Mouse (Mus musculus) kidney, embryonic 14.5 days (tissue): ENCODE data around the gene Foxp1. TPM values are rescaled to one million over a fixed set of nuclear protein-coding genes. Genes with fewer than 3 reads are reported as not detected.

Source experiments
- ATAC-seq: fragments of 200-750 bp; cut with Nextera tagmentation; 2 replicates; pipeline ENCODE4 v1.8.0; 2017; ENCODE audit warnings: moderate number of reproducible peaks, mild to moderate bottlenecking, moderate TSS enrichment, moderate library complexity; ENCODE audit not compliant: low FRiP score, low TSS enrichment
- H3K27ac ChIP-seq: fragments of 300-500 bp; sonication (generic); 2 replicates; pipeline ENCODE4 v1.5.1; 2014; ENCODE audit warnings: low read depth, mild to moderate bottlenecking, low read length, moderate library complexity, mixed read lengths
- H3K27me3 ChIP-seq: fragments of 300-500 bp; sonication (generic); 2 replicates; pipeline ENCODE4 v1.6.1; 2014; ENCODE audit warnings: mild to moderate bottlenecking, low read length; ENCODE audit not compliant: control insufficient read depth, insufficient read depth
- H3K36me3 ChIP-seq: fragments of 300-500 bp; sonication (generic); 2 replicates; pipeline ENCODE4 v1.6.1; 2014; ENCODE audit warnings: low read length, mixed read lengths; ENCODE audit not compliant: control insufficient read depth, insufficient read depth
- H3K4me1 ChIP-seq: fragments of 300-500 bp; sonication (generic); 2 replicates; pipeline ENCODE4 v1.6.1; 2014; ENCODE audit warnings: low read length, mixed read lengths; ENCODE audit not compliant: control insufficient read depth, insufficient read depth
- H3K4me2 ChIP-seq: fragments of 300-500 bp; sonication (generic); replicated peaks from 2 replicates; pipeline ENCODE4 v1.6.1; 2014; ENCODE audit warnings: low read depth, mild to moderate bottlenecking, low read length
- H3K4me3 ChIP-seq: fragments of 300-500 bp; sonication (generic); 2 replicates; pipeline ENCODE4 v1.5.1; 2014; ENCODE audit warnings: mild to moderate bottlenecking, low read length
- H3K9ac ChIP-seq: fragments of 300-500 bp; sonication (generic); 2 replicates; pipeline ENCODE4 v1.6.1; 2014; ENCODE audit warnings: low read depth, mild to moderate bottlenecking, low read length, moderate library complexity
- H3K9me3 ChIP-seq: fragments of 300-500 bp; sonication (generic); 2 replicates; pipeline ENCODE4 v1.6.1; 2016; ENCODE audit warnings: low read length; ENCODE audit not compliant: control insufficient read depth
- WGBS: fragments of 180-500 bp; shearing (Covaris S2); extraction: QIAGEN DNeasy Blood & Tissue Kit; methylation state at CpG from one replicate; pipeline ENCODE4 v1.1.7; 2014; 5-methylcytosine and 5-hydroxymethylcytosine counted together
- polyA plus RNA-seq: library from polyadenylated mRNA; unstranded; fragments of >200 nt; fragmentation: Nextera tagmentation; extraction: Ambion mirVana; gene quantifications from 2 replicates; pipeline ENCODE4 v1.2.1, GENCODE M21; 2014

Gene Foxp1
- polyA plus RNA-seq = 58.5 and 67.4 TPM in 2 replicates

DNA sequence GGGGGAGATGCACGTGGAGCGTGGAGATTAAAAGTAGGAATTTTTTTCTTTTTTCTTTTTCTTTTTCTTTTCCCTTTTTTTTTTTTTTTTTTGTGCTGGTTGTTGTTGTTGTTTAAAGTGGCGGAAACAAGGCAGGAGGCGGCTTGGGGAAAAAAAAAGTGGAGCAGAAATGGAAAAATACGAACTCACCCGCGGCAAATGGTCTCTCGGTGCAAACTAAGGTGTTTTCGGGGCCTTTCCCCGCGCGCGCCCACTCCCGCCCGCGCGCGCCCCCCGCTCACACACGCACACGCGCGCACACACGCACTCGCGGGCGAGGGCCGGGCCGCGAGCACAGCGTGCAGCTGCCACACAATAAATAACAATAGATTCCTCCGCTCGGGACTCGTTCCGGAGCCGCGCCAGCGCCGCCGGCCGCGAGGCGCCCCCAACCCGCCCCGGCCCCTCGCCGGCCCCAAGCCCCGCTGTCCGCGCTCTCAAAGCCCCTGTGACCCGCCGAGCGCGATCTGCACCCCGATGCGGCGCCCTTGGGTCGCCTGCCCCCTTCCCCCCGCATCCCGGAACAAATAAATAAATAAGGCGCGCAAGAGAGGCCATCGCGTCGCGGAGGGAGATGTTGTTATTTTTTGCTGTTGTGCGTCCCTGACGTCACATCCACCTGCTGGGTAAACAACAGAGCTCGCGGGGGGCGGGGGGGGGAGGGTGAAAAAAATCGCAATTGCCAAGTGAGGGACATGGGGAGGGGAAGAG, at the start of gene Foxp1:
Gene Foxp1, minus strand, starts transcription at position 363 of the 750 bp plus-strand sequence.
- Histone ChIP-seq H3K9ac (peak within 1 kb of the TSS; percentile 82), H3K27me3 (no peaks in the 10 kb centered on the region), H3K4me3 (peak within 1 kb of the TSS; percentile 84), H3K4me2 (peak within 1 kb of the TSS; percentile 84), H3K4me1 (peaks cover 7% of the 10 kb centered on the region; the same call in 1 of the 2 replicates), H3K27ac (peak within 1 kb of the TSS; percentile 100), H3K36me3 (peaks cover 5% of the 10 kb centered on the region; the same call in 1 of the 2 replicates), H3K9me3 (0 out of 2 replicates have a peak, but pooled peaks cover 4% of the 10 kb centered on the region)
- WGBS = 1% methylated on average over 72 of the region's 72 CpGs
- no peak; the same call in 1 of the 2 replicates for ATAC-seq

DNA sequence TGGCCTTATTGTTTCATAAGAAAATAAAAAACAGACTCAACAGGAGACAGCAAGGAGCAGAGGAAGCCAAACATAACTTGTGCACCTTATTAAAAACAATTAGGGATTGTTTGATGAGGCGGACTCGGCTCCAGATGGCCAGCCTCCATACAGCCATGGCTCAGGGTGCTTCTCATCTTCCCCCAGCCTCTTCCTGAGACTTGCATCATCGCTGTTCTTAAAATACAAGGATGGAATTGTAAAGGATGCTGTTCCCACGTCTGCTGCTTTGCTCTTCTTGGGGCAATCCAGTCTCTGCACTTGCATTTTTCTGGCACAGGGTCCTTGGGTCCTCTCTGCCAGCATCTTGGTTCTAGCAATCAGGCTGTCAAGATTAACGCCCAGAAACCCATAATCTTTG, 49.5 kb upstream of the Foxp1 start:
- no peak overlapping the region for H3K27ac ChIP-seq
- ATAC-seq = no peak
- H3K36me3 ChIP-seq = no peaks in the 10 kb centered on the region
- no peak overlapping the region for H3K9ac ChIP-seq
- H3K4me1 ChIP-seq = no peaks in the 10 kb centered on the region
- H3K9me3 ChIP-seq = no peaks in the 10 kb centered on the region
- H3K27me3 ChIP-seq = no peaks in the 10 kb centered on the region
- 79% methylated on average over 5 of the region's 5 CpGs for WGBS
- H3K4me3 ChIP-seq = no peak overlapping the region
- no peak overlapping the region for H3K4me2 ChIP-seq

DNA sequence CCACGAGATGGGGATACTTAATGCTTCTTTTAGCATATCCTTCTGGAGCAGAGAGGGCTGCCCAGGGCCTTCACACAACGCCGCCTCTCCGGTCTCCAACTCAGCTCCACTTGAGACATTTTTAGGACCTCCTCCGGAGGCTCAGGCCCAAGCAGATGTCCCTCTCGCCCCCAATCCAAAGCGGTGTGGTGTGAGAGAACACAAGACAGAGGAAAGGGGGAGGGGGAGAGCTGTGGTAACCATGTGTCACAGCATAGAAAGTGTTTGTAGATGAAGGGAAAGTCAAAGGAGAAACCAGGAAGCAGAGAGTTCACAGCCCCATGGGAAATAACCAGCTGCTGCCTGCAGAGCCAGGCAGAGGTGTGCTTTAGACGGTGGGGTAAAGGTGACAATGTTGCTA, 44.4 kb upstream of the Foxp1 start:
- WGBS = 47% methylated on average over 8 of the region's 8 CpGs
- H3K27me3 ChIP-seq = no peaks in the 10 kb centered on the region
- H3K4me1 ChIP-seq = no peaks in the 10 kb centered on the region
- ATAC-seq = no peak
- no peak overlapping the region for H3K4me2 ChIP-seq
- H3K36me3 ChIP-seq = no peaks in the 10 kb centered on the region
- no peaks in the 10 kb centered on the region for H3K9me3 ChIP-seq
- no peak overlapping the region for H3K9ac ChIP-seq
- no peak overlapping the region for H3K4me3 ChIP-seq
- no peak overlapping the region for H3K27ac ChIP-seq

DNA sequence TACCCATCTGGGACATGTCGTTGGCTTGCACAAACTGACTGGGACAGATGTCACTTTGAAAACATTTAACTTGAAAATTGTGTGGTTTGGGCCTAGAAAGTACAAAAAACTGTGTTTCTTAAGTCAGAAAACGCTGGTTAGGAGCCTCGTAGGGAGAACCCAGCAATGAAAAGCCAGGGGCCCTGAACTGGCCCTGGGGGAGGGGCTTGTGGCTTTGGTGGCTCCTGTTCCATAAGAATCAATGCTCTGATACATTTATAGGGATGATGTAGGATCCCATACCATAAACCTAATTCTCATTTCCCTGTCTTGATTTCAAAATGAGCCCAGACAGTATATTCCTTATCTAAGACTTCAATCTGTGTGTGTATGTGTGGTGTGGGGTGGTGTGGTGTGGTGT, 42.2 kb upstream of the Foxp1 start:
- no peak overlapping the region for H3K9ac ChIP-seq
- 80% methylated on average over 3 of the region's 3 CpGs for WGBS
- ATAC-seq = no peak
- H3K36me3 ChIP-seq = no peaks in the 10 kb centered on the region
- no peak overlapping the region for H3K27ac ChIP-seq
- H3K4me1 ChIP-seq = no peaks in the 10 kb centered on the region
- H3K4me3 ChIP-seq = no peak overlapping the region
- H3K4me2 ChIP-seq = no peak overlapping the region
- H3K9me3 ChIP-seq = no peaks in the 10 kb centered on the region
- no peaks in the 10 kb centered on the region for H3K27me3 ChIP-seq

DNA sequence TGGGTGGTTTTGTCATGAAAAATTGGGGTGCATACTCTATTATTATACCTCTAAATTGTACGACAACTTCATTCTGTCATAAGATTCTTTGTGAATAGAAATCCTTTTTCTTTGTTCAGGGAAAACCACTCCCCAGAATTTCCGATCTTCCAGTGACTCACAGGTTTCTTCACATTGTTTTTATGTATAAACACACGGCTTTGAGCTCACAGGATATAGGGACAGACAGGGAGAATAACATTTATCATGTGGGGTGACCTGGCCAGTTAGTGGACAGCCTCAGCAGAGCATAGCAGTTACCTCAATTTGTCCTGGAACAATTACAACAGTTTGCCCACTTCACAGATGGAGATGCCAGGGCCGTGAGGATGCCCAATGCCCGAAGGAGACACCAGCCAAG, 34.4 kb upstream of the Foxp1 start:
- Histone ChIP-seq H3K4me1 (no peaks in the 10 kb centered on the region), H3K36me3 (no peaks in the 10 kb centered on the region), H3K27ac (no peak overlapping the region), H3K9me3 (no peaks in the 10 kb centered on the region), H3K27me3 (no peaks in the 10 kb centered on the region), H3K4me2 (no peak overlapping the region), H3K4me3 (no peak overlapping the region), H3K9ac (no peak overlapping the region)
- no peak for ATAC-seq
- WGBS = 87% methylated on average over 5 of the region's 5 CpGs

DNA sequence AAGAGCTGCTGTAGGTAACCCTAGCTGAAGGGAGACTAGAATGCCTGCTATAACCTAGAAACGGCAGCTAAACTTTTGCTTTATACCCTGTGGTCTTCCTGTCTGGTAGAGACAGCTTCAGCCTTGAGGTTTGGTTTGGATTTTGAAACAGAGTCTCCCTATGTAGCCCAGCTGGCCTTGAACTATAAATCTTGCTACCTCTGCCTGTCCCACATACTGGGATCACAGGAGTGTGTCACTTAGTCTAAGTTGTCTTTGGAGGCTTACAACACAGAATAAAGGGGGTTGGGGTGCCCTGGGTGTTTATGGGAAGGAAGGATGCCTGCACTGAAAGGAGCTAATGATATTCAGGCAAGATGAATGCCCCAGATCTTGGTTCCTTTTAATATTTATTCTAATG, 30.3 kb upstream of the Foxp1 start:
- Histone ChIP-seq H3K4me2 (no peak overlapping the region), H3K4me3 (no peak overlapping the region), H3K27ac (no peak overlapping the region), H3K9me3 (no peaks in the 10 kb centered on the region; the same call in 1 of the 2 replicates), H3K36me3 (no peaks in the 10 kb centered on the region), H3K27me3 (no peaks in the 10 kb centered on the region), H3K4me1 (no peaks in the 10 kb centered on the region), H3K9ac (no peak overlapping the region)
- no peak for ATAC-seq
- WGBS = 48% methylated on average over 1 of the region's 1 CpGs

DNA sequence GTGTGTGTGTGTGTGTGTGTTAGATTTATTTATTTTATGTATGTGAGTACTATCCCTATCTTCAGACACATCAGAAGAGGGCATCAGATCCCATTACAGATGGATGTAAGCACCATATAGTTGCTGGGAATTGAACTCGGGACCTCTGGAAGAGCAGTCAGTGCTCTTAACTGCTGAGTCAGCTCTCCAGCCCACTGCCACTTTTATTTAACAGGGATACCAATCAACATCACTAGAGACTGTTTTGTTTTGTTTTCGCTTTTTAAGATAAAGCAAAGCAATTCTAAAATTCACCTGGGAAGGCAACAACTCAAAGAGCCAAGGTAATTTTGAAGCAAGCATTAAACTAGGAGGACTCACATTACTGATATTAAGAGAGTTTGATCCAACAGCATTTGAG, 23.9 kb upstream of the Foxp1 start:
- ATAC-seq = no peak
- H3K4me3 ChIP-seq = no peak overlapping the region

DNA sequence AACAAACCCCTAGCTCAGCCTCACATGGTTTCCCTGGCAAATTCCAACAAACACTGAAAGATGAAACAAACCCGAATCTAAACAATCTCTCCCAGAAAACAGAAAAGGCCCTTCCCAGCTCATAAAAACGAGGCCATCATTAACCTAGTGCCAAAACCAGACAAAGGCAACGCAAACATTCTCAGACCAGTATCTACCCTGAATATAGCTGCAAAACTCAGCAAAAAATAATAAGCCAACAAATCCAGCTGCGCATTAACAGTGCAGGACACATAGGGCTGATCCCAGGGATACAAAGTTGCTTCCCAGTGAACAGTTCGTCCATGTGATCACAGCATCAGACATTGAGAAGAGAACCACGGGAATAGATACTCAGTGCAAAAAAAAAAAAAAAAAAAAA, 22.9 kb upstream of the Foxp1 start:
- H3K36me3 ChIP-seq = no peaks in the 10 kb centered on the region
- H3K9ac ChIP-seq = no peak overlapping the region
- no peaks in the 10 kb centered on the region for H3K27me3 ChIP-seq
- no peaks in the 10 kb centered on the region for H3K4me1 ChIP-seq
- no peak overlapping the region for H3K4me3 ChIP-seq
- ATAC-seq = no peak
- H3K4me2 ChIP-seq = no peak overlapping the region
- WGBS = 54% methylated on average over 6 of the region's 6 CpGs
- H3K27ac ChIP-seq = no peak overlapping the region
- H3K9me3 ChIP-seq = no peaks in the 10 kb centered on the region; the same call in 1 of the 2 replicates

More for the DNA sequence above, 23.9 kb upstream of the Foxp1 start:
- 87% methylated on average over 2 of the region's 2 CpGs for WGBS
- Histone ChIP-seq H3K9me3 (no peaks in the 10 kb centered on the region; the same call in 1 of the 2 replicates), H3K36me3 (no peaks in the 10 kb centered on the region), H3K27ac (no peak overlapping the region), H3K9ac (no peak overlapping the region), H3K4me2 (no peak overlapping the region), H3K4me1 (no peaks in the 10 kb centered on the region), H3K27me3 (no peaks in the 10 kb centered on the region)

DNA sequence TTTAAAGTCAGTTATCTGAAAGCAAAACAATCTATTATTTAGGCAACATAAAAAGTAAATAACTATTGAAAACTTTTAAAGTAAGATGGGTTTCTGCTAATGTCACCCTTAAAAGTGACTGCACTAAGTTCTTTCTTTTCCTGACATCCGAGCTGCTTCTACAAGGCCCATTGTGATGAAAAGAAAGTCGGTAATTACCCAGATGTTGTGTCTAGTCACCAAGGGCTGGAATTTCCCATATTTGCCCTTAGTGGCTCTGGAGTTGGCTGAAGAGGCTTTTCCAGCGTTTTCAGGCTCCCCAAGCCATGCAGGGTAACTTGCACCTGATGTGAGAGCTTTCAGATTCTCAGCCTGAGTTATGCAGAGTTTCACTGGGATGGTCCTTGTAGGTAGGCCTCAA, 18.6 kb upstream of the Foxp1 start:
- Histone ChIP-seq H3K4me2 (no peak overlapping the region), H3K36me3 (no peaks in the 10 kb centered on the region), H3K9me3 (no peaks in the 10 kb centered on the region), H3K4me1 (no peaks in the 10 kb centered on the region), H3K9ac (no peak overlapping the region), H3K4me3 (no peak overlapping the region), H3K27me3 (no peaks in the 10 kb centered on the region), H3K27ac (no peak overlapping the region)
- no peak for ATAC-seq
- 27% methylated on average over 3 of the region's 3 CpGs for WGBS
